Mouse (Mus musculus) brain, embryonic 18.5 days (tissue): Measurements from ENCODE around the gene Olfr1339.

Experiments
- DNase-seq: peaks from one replicate; pipeline ENCODE4 v3.0.0-alpha.2; 2012; ENCODE audit warnings: low read depth, low spot score

Gene Olfr1339

GRCm38 (mm10) chr4:118731875-118732274 lies at the start of gene Olfr1339:
Olfr1339 (plus strand) TSS chr4:118732175.
- no peak for DNase-seq

- DNase-seq = no peak
These were observed 44.9 kb upstream of the Olfr1339 start for GRCm38 (mm10) chr4:118687086-118687485.

- DNase-seq = no peak
These were observed 39.5 kb upstream of the Olfr1339 start, which contains the start of gene Olfr1342 for GRCm38 (mm10) chr4:118692412-118692973. Olfr1342 (minus strand) TSS chr4:118692756.

- no peak for DNase-seq
These were observed 38.2 kb upstream of the Olfr1339 start for GRCm38 (mm10) chr4:118693812-118694211.

GRCm38 (mm10) chr4:118703223-118703622 lies 28.8 kb upstream of the Olfr1339 start, which contains the start of gene Olfr1341:
Olfr1341 (plus strand) TSS chr4:118703523.
- DNase-seq = no peak

- no peak for DNase-seq
These were observed 23.9 kb upstream of the Olfr1339 start for GRCm38 (mm10) chr4:118708086-118708485.

GRCm38 (mm10) chr4:118711656-118712055 lies 20.3 kb upstream of the Olfr1339 start:
- DNase-seq = no peak

GRCm38 (mm10) chr4:118719838-118720237 lies 12.1 kb upstream of the Olfr1339 start, which contains the start of gene Olfr1340:
Olfr1340 (plus strand) TSS chr4:118720138.
- DNase-seq = no peak

- DNase-seq = no peak
These were observed 10.1 kb upstream of the Olfr1339 start for GRCm38 (mm10) chr4:118721742-118722483.

GRCm38 (mm10) chr4:118739574-118739973 lies 7.6 kb downstream of the Olfr1339 start:
- DNase-seq = no peak

GRCm38 (mm10) chr4:118740988-118741698 lies 9.2 kb downstream of the Olfr1339 start:
- no peak for DNase-seq

GRCm38 (mm10) chr4:118741881-118742280 lies 9.9 kb downstream of the Olfr1339 start:
- no peak for DNase-seq

- DNase-seq = no peak
These were observed 26.7 kb downstream of the Olfr1339 start, which contains the start of gene Olfr1338 for GRCm38 (mm10) chr4:118758637-118759036. Olfr1338 (minus strand) TSS chr4:118758737.

- DNase-seq = no peak
These were observed 50.5 kb downstream of the Olfr1339 start, which contains the start of gene Olfr1337 for GRCm38 (mm10) chr4:118782486-118782885. Olfr1337 (minus strand) TSS chr4:118782586.
